Mouse (Mus musculus) retina, postnatal 7 days (tissue): ENCODE measurements at regions not wholly inside any gene's neighbourhood (a gene's known extent, or its start where the extent isn't known, plus 50 kb on each side); places are given as distances from the start of the nearest gene placed in this dataset.

Experiments used
- DNase-seq: peaks from one replicate; pipeline ENCODE4 v3.0.0-alpha.2; 2012; ENCODE audit warnings: low read depth, low spot score

- no peak for DNase-seq
Measured at GRCm38 (mm10) chr6:93623541-93623940, 660.2 kb downstream of the Magi1 start.

GRCm38 (mm10) chr6:93616926-93617325, 666.8 kb downstream of the Magi1 start:
- no peak for DNase-seq

- no peak for DNase-seq
Measured at GRCm38 (mm10) chr6:93600376-93600775, 657.1 kb upstream of the Adamts9 start.

GRCm38 (mm10) chr6:93599371-93599770, 656.1 kb upstream of the Adamts9 start:
- no peak for DNase-seq

GRCm38 (mm10) chr6:93589935-93590334, 646.6 kb upstream of the Adamts9 start:
- DNase-seq: no peak

GRCm38 (mm10) chr6:93586871-93587270, 643.6 kb upstream of the Adamts9 start:
- no peak for DNase-seq

- no peak for DNase-seq
Measured at GRCm38 (mm10) chr6:93581141-93581540, 637.8 kb upstream of the Adamts9 start.

GRCm38 (mm10) chr6:93580716-93581115, 637.4 kb upstream of the Adamts9 start:
- DNase-seq: no peak

GRCm38 (mm10) chr6:93575249-93575648, 632.0 kb upstream of the Adamts9 start:
- DNase-seq: no peak

GRCm38 (mm10) chr6:93573679-93574635, 630.7 kb upstream of the Adamts9 start:
- DNase-seq: no peak

GRCm38 (mm10) chr6:93569866-93570265, 626.6 kb upstream of the Adamts9 start:
- DNase-seq: no peak

GRCm38 (mm10) chr6:93569211-93569610, 625.9 kb upstream of the Adamts9 start:
- no peak for DNase-seq

GRCm38 (mm10) chr6:93566661-93567060, 623.4 kb upstream of the Adamts9 start:
- DNase-seq: peak; percentile 25

GRCm38 (mm10) chr6:93548311-93548710, 605.0 kb upstream of the Adamts9 start:
- no peak for DNase-seq

- no peak for DNase-seq
Measured at GRCm38 (mm10) chr6:93544246-93544645, 601.0 kb upstream of the Adamts9 start.

GRCm38 (mm10) chr6:93543354-93544129, 600.2 kb upstream of the Adamts9 start:
- DNase-seq: no peak

- DNase-seq: no peak
Measured at GRCm38 (mm10) chr6:93539583-93539982, 596.3 kb upstream of the Adamts9 start.

GRCm38 (mm10) chr6:93539171-93539570, 595.9 kb upstream of the Adamts9 start:
- DNase-seq: no peak

GRCm38 (mm10) chr6:93537971-93538370, 594.7 kb upstream of the Adamts9 start:
- no peak for DNase-seq

GRCm38 (mm10) chr6:93537126-93537525, 593.8 kb upstream of the Adamts9 start:
- no peak for DNase-seq

GRCm38 (mm10) chr6:93513818-93514217, 570.5 kb upstream of the Adamts9 start:
- no peak for DNase-seq

- DNase-seq: no peak
Measured at GRCm38 (mm10) chr6:93509857-93510256, 566.6 kb upstream of the Adamts9 start.

- DNase-seq: no peak
Measured at GRCm38 (mm10) chr6:93497824-93498223, 554.5 kb upstream of the Adamts9 start.
